Mouse (Mus musculus) spleen, embryonic (tissue): ENCODE results near the gene Hps4.
"Not testable (repeated sequence)": the region's sequence is repeated elsewhere in the genome, so short reads cannot be mapped to it uniquely, and the experiment has no call there.

Source experiments
- CTCF ChIA-PET: fragments of 350-600 bp; sonication (Branson Sonifier 250); formaldehyde crosslinking; loops from one replicate; lab custom pipeline; 2022; lab: Charles Lee

The Hps4 gene

DNA sequence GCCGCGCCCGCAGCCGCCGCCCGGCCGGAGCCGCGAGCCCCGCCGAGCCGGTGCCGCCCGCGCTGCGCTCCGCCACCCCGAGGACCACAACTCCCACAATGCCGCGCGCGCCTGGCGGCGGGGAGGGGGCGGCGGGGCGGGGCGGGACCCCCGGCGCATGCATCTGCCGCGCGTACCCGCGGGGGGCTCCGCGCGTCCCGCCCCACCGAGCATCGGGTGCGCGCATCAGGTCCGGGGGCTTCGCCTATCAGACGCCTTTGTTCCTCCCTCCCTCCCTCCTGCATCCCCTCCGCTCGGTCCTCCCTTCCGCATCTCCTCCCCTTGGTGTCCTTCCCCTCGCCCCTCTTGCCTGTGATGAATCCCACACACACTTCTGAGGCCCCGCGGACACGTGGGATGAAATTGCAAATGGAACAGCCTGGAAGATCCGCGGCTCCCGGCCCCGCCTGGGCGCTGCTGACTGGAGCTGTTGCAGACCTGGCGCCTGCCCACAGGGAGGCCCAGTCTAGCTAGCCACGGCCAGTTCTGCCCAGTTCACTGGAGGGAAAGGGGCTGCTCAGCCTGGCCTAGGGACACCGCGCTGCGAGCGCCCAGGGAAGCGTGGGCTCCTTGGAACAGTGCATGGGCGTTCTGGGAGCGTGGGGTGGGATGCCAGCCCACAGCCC is 52.0 kb downstream of the Hps4 start, which contains the start of gene Asphd2:
Asphd2 (minus strand) TSS at position 88 of the 665 bp plus-strand sequence.
- CTCF ChIA-PET, result interaction anchor here (0.7 kb wide), 1 partner anchor 190 kb away, joined by 4 read pairs; no protein-coding TSS in a partner anchor

- CTCF ChIA-PET, result no interaction called here
Observed at GRCm38 (mm10) chr5:112396066-112396465, 53.2 kb downstream of the Hps4 start.

DNA sequence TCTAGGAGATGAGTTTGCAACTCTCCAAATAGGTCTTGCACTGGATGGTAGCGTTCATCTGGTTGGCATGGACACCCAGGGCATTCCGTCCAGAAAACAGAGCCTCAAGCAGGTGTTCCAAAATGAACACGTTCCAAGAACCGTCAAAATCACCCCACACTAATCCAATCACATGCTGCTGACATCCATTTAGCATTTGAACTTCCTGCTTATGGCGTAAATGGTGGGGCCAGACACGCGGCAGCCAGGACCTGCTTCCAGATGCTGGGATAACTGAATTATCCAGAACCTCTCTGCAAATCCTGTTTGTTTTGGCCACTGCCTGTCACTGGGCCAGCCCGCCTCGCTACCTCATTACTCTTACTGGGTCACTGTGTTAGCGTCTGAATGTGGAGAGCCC is 56.4 kb downstream of the Hps4 start:
- CTCF ChIA-PET, result no interaction called here

DNA sequence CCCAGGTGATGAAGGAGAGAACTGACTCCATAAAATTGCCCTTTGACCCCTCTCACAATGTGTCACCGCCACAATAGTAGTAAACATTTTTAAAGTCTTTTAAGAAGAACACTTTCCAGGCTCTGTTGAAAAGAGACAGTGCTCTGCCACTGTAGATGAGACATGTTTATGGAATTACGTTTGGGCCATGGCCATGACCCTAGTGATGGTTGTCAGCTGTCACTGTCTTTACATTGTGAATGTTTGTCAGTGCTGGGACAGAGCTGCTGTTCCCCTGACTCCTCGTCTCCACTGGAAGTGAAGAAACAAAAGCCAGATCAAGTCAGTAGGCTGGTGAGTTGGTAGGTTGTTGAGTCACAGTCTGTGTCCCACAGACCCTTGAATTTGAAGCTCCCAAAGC is 59.6 kb downstream of the Hps4 start:
- CTCF ChIA-PET, result no interaction called here

- CTCF ChIA-PET, result no interaction called here
Observed at GRCm38 (mm10) chr5:112406017-112406416, 63.1 kb downstream of the Hps4 start.

- CTCF ChIA-PET, result no interaction called here
Observed at GRCm38 (mm10) chr5:112409274-112409673, 66.4 kb downstream of the Hps4 start.

- CTCF ChIA-PET, result no interaction called here
Observed at GRCm38 (mm10) chr5:112411072-112411471, 68.2 kb downstream of the Hps4 start.

DNA sequence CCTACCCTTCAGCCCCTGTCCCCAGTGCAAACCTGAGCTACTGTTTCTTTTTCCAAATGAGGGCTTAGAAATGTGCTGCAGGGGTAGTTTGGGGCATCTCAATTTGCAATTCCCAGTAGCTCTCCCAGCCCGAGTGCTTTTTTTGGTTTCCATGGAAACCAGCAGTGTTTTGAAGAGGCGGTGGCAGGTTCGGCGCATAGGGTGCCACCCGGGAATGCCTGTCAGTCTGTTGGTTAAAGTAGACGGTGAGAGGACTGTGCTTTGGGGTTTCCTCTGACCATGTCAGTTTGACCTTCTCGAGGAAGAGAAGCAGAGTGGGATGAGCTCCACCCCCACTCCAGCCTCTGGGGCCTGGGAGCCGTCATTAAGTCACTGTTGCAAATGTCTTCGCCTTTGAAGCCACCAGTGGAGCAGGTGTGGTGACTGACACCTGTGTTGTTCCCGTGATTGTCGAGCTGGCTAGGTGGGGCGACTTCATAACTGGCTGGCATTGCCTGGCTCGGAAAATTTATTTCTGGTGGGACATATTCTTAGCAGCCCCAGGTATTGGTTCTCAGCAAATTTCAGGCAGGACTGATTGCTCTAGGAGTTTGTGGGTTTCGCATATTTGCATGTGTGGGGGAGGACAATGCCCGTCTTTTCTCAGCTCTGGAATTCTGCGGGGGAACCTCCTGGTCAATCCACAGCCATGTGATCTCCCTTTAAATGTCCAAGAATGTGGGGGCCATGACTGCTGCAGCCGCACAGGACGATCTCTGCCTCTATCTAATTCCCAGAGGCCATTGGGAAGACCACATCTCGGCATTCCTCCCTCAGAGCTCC is 68.8 kb downstream of the Hps4 start:
- CTCF ChIA-PET, result no interaction called here

- CTCF ChIA-PET, result not testable (repeated sequence)
Observed at GRCm38 (mm10) chr5:112412781-112413180, 69.9 kb downstream of the Hps4 start.

DNA sequence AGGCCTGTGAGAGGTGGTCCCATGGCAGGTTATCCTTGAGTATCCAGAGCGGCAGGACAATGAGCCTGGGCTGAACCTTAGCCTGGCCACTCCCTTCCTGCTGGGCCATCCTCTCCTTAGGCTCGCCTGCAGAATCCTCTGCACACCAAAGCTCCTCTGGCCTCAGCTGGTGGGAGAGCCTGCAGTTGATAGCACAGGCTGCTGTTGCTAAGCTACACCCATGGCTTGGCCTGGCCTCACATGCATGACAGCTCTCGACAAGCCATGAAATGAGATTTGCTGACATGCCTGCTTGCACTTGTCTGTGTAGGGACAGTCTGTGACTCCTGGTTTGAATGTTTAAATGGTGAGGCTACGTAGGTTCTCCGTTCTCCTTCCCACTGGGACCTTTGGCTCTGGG is 73.8 kb downstream of the Hps4 start:
- CTCF ChIA-PET, result no interaction called here

- CTCF ChIA-PET, result no interaction called here
Observed at GRCm38 (mm10) chr5:112418023-112418422, 75.1 kb downstream of the Hps4 start.

DNA sequence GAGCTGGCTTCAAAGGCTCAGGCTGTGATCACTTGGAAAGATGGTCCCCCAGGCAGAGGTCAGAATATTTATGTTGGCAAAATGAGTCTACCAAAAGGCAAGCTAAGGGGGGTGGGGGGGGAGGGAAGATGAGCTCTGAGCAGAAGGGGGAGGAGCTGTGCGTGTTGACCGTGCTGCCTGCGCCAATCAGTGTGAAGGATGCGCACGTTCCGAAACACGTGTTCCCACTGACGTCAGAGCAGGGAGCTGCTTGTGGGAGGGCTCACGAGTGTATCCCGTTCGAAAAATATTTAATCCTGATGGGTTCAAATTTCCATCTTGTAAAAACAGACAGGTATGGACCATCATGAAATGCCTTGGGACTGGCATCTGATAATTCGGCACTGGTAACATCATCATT is 76.7 kb downstream of the Hps4 start:
- CTCF ChIA-PET, result interaction anchor here (1.0 kb wide), 1 partner anchor 14 kb away, joined by 4 read pairs; no protein-coding TSS in a partner anchor

GRCm38 (mm10) chr5:112426635-112427034 is 83.8 kb downstream of the Hps4 start:
- CTCF ChIA-PET, result interaction anchor here (1.2 kb wide), 1 partner anchor 186 kb away, joined by 4 read pairs; no protein-coding TSS in a partner anchor

DNA sequence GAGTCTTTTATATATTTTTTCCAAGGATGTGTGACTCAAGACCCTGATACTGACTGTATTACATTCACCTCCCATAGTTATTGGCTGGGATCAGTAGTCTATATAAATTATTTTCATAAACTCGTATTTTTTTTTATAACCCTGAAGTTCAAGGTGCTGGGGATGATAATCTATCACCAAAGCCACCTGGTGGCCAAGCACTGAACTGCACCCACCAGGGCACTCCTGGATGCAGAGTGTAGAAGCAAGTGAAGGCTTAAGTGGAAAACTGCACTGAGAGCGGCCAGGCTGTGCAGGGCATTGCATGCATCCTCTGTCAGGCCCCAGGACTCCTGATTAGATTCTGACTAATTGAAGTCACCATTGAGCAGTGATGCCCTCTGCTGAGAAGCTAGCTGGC is 84.4 kb downstream of the Hps4 start:
- CTCF ChIA-PET, result interaction anchor here (1.0 kb wide), 1 partner anchor 187 kb away, joined by 3 read pairs; no protein-coding TSS in a partner anchor
